Mouse (Mus musculus) neural tube, embryonic 13.5 days (tissue): ENCODE data around the gene Slc25a15. TPM values are rescaled to one million over a fixed set of nuclear protein-coding genes. Genes with fewer than 3 reads are reported as not detected.
A peak's percentile ranks its signal among the peaks of the same experiment; 100 is the strongest.

Source experiments
- ATAC-seq: fragments of 200-750 bp; cut with Nextera tagmentation; 2 replicates; pipeline ENCODE4 v1.8.0; 2017; ENCODE audit warnings: low read depth, mild to moderate bottlenecking, moderate TSS enrichment, moderate library complexity
- H3K27ac ChIP-seq: fragments of 300-500 bp; sonication (generic); replicated peaks from 2 replicates; pipeline ENCODE4 v1.5.1; 2015; ENCODE audit warnings: moderate library complexity, mild to moderate bottlenecking, inconsistent platforms
- H3K27me3 ChIP-seq: fragments of 300-500 bp; sonication (generic); 2 replicates; pipeline ENCODE4 v1.6.1; 2015; ENCODE audit warnings: mild to moderate bottlenecking, inconsistent platforms
- H3K36me3 ChIP-seq: fragments of 300-500 bp; sonication (generic); 2 replicates; pipeline ENCODE4 v1.6.1; 2015; ENCODE audit warnings: mild to moderate bottlenecking, inconsistent platforms
- H3K4me1 ChIP-seq: fragments of 300-500 bp; sonication (generic); replicated peaks from 2 replicates; pipeline ENCODE4 v1.6.1; 2015; ENCODE audit warnings: inconsistent platforms
- H3K4me2 ChIP-seq: fragments of 300-500 bp; sonication (generic); 2 replicates; pipeline ENCODE4 v1.6.1; 2015; ENCODE audit warnings: inconsistent platforms, mild to moderate bottlenecking, moderate library complexity
- H3K4me3 ChIP-seq: fragments of 300-500 bp; sonication (generic); 2 replicates; pipeline ENCODE4 v1.5.1; 2015; ENCODE audit warnings: mild to moderate bottlenecking, inconsistent platforms
- H3K9ac ChIP-seq: fragments of 300-500 bp; sonication (generic); 2 replicates; pipeline ENCODE4 v1.6.1; 2015; ENCODE audit warnings: moderate library complexity, mild to moderate bottlenecking, inconsistent platforms
- H3K9me3 ChIP-seq: fragments of 300-500 bp; sonication (generic); 2 replicates; pipeline ENCODE4 v1.6.1; 2016; ENCODE audit warnings: inconsistent platforms
- WGBS: fragments of 180-500 bp; shearing (Covaris S2); methylation state at CpG from one replicate; pipeline ENCODE4 v1.1.7; 2015; 5-methylcytosine and 5-hydroxymethylcytosine counted together
- polyA plus RNA-seq: library from polyadenylated mRNA; unstranded; fragments of >200 nt; fragmentation: Nextera tagmentation; extraction: Ambion mirVana; gene quantifications from 2 replicates; pipeline ENCODE4 v1.2.1, GENCODE M21; 2015

Slc25a15 gene
- polyA plus RNA-seq, 1 experiment from 2014 or later: 8.3 TPM

DNA sequence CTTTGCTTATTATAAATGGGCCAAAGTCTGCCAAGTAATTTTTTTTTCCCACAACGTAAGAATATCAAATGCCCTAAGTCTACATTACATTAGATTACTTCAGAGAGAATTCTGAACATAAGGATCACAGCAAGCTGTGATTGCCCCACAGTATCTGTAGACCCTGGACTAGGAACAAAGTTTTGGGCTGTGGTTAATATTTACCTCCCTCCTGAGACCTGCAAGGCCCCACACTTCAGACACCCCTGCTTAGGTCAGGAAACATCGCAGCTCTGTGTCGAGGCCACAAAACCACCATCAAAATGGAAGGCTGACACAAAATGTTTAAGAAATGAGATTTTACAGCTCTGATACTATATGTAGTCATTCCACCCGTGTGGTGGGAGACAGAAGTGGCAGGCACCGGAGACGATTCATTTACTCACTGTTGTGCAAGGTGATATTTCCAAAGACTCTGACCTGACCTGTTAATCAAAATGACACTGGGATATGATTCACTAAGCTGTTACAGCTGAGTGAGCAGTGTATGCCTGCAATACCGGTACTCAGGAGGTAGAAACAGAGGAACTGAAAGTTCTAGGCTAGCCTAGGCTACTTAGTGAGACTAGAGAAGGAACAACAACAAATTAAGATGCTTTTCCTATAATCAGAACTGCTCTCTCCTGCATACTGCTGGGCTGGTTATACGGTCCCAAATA lies 7.5 kb downstream of the Slc25a15 start:
- Histone ChIP-seq H3K4me2 (no peak overlapping the region), H3K36me3 (peaks cover 39% of the 10 kb centered on the region), H3K9me3 (no peaks in the 10 kb centered on the region), H3K27ac (no peak overlapping the region), H3K27me3 (no peaks in the 10 kb centered on the region), H3K9ac (no peak overlapping the region), H3K4me3 (no peak overlapping the region), H3K4me1 (no peaks in the 10 kb centered on the region)
- 91% methylated on average over 8 of the region's 8 CpGs for WGBS
- ATAC-seq: no peak

- Histone ChIP-seq H3K9ac (no peak overlapping the region), H3K27ac (no peak overlapping the region), H3K36me3 (peaks cover 39% of the 10 kb centered on the region), H3K4me1 (no peaks in the 10 kb centered on the region), H3K4me3 (no peak overlapping the region), H3K4me2 (no peak overlapping the region), H3K27me3 (no peaks in the 10 kb centered on the region), H3K9me3 (no peaks in the 10 kb centered on the region)
- 82% methylated on average over 10 of the region's 10 CpGs for WGBS
- no peak for ATAC-seq
Measured at GRCm38 (mm10) chr8:22389874-22390273, 8.5 kb downstream of the Slc25a15 start.

GRCm38 (mm10) chr8:22385158-22385557 lies 13.2 kb downstream of the Slc25a15 start:
- Histone ChIP-seq H3K36me3 (peaks cover 54% of the 10 kb centered on the region), H3K9me3 (no peaks in the 10 kb centered on the region), H3K4me2 (no peak overlapping the region), H3K4me3 (no peak overlapping the region), H3K27ac (no peak overlapping the region), H3K27me3 (no peaks in the 10 kb centered on the region), H3K4me1 (no peaks in the 10 kb centered on the region), H3K9ac (no peak overlapping the region)
- WGBS: 90% methylated on average over 6 of the region's 6 CpGs
- no peak for ATAC-seq

- Histone ChIP-seq H3K9me3 (no peaks in the 10 kb centered on the region), H3K4me2 (no peak overlapping the region), H3K27ac (no peak overlapping the region), H3K9ac (no peak overlapping the region), H3K4me3 (no peak overlapping the region), H3K4me1 (no peaks in the 10 kb centered on the region), H3K27me3 (no peaks in the 10 kb centered on the region), H3K36me3 (peaks cover 35% of the 10 kb centered on the region)
- WGBS: 83% methylated on average over 19 of the region's 19 CpGs
- ATAC-seq: no peak
Measured at GRCm38 (mm10) chr8:22382824-22383595, 15.4 kb downstream of the Slc25a15 start.

DNA sequence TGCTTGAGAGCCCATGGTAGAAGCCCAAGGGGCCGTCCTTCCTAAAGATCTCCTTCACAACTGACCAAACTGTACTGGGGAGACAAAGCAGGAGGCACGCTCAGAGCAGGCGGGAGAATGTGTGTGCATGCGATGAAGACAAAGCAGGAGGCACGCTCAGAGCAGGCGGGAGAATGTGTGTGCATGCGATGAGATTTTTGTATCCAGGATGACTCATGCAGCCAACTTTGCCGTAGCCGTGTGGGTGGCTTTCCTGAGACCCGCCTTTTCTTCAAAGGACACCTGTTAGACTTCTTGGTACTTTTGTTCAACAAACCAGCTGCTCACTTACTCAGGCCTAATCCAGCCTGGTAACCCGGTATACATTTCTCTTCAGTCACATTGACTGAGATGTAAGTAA lies 17.5 kb downstream of the Slc25a15 start:
- peaks cover 31% of the 10 kb centered on the region for H3K36me3 ChIP-seq
- H3K9ac ChIP-seq: no peak overlapping the region
- H3K4me3 ChIP-seq: no peak overlapping the region
- ATAC-seq: no peak
- H3K27ac ChIP-seq: no peak overlapping the region
- H3K9me3 ChIP-seq: no peaks in the 10 kb centered on the region
- H3K4me1 ChIP-seq: no peaks in the 10 kb centered on the region
- H3K27me3 ChIP-seq: no peaks in the 10 kb centered on the region
- 96% methylated on average over 11 of the region's 11 CpGs for WGBS
- H3K4me2 ChIP-seq: no peak overlapping the region

DNA sequence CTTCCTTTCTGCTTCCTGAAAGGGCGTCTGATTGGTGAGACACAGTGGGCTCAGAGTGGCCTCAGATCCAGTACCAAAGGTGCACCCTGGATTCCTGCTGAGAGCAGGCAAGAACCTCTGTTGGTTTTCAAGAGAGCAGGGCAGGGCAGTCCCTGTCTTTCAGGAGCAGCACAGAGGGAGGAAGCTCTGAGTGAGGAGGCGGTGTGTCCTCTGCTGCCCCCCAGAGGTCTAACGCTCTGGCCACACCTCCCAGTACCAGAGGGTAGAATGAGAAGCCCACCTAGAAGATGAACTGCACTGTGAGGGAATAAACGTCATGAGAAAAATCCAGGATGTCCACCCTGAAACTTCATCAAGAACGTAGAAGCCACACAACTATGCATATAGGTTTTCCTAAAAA lies 21.5 kb downstream of the Slc25a15 start:
- Histone ChIP-seq H3K4me1 (no peaks in the 10 kb centered on the region), H3K36me3 (peaks cover 22% of the 10 kb centered on the region), H3K27me3 (no peaks in the 10 kb centered on the region), H3K27ac (no peak overlapping the region), H3K9me3 (no peaks in the 10 kb centered on the region), H3K4me3 (no peak overlapping the region), H3K9ac (no peak overlapping the region), H3K4me2 (no peak overlapping the region)
- ATAC-seq: peak; percentile 83
- WGBS: 51% methylated on average over 5 of the region's 5 CpGs

- Histone ChIP-seq H3K9me3 (no peaks in the 10 kb centered on the region), H3K4me2 (no peak overlapping the region), H3K36me3 (peaks cover 16% of the 10 kb centered on the region), H3K9ac (no peak overlapping the region), H3K4me3 (no peak overlapping the region), H3K27ac (no peak overlapping the region), H3K27me3 (no peaks in the 10 kb centered on the region), H3K4me1 (no peaks in the 10 kb centered on the region)
- 90% methylated on average over 5 of the region's 5 CpGs for WGBS
- no peak for ATAC-seq
Measured at GRCm38 (mm10) chr8:22376311-22376710, 22.1 kb downstream of the Slc25a15 start.

DNA sequence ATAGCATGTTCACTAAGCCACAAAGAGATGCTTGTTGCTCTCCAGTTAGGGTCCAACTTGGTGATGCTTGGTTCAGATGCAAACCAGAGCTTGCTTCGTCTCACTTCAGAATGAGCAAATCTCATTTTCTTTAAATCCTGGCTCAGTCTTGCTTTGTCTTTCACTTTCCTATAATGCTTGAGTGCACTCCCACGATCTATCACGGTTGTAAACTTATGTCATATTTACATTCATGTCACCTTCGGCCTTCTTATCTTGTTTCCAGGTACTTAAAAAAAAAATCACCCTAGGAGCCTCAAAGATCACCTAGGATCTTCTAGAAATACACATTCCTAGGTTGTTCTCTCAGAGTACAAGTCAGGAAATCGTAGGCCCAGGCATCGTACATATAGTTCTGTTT lies 38.5 kb downstream of the Slc25a15 start:
- H3K9ac ChIP-seq: no peak overlapping the region
- H3K36me3 ChIP-seq: no peaks in the 10 kb centered on the region
- no peak overlapping the region for H3K27ac ChIP-seq
- H3K4me1 ChIP-seq: no peaks in the 10 kb centered on the region
- no peak overlapping the region for H3K4me2 ChIP-seq
- no peak overlapping the region for H3K4me3 ChIP-seq
- H3K9me3 ChIP-seq: no peaks in the 10 kb centered on the region
- no peaks in the 10 kb centered on the region for H3K27me3 ChIP-seq
- 88% methylated on average over 6 of the region's 6 CpGs for WGBS
- no peak for ATAC-seq

- Histone ChIP-seq H3K4me2 (no peak overlapping the region), H3K4me3 (no peak overlapping the region), H3K4me1 (no peaks in the 10 kb centered on the region), H3K27me3 (no peaks in the 10 kb centered on the region), H3K9me3 (no peaks in the 10 kb centered on the region), H3K27ac (no peak overlapping the region), H3K36me3 (no peaks in the 10 kb centered on the region), H3K9ac (no peak overlapping the region)
- no peak for ATAC-seq
- WGBS: 82% methylated on average over 6 of the region's 6 CpGs
Measured at GRCm38 (mm10) chr8:22359359-22359758, 39.0 kb downstream of the Slc25a15 start.

DNA sequence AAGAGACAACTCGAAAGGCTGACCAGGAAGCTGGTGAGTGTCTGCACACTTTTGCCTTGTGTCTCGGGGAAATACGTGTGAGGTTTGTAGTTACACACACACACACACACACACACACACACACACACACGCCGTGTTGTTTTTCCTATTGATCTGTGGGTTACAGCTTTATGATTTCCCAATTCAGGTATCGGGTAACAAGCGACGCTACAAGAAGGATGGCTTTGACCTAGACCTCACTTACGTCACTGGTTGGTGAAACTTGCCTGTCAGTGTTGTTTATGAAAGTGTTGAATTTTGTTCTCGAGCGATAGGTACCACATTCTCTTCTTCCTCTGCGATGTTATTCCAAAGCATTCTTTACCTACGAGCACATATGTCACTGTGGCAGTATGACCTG lies 63.0 kb downstream of the Slc25a15 start:
- Histone ChIP-seq H3K36me3 (no peaks in the 10 kb centered on the region), H3K4me1 (no peaks in the 10 kb centered on the region), H3K4me2 (no peak overlapping the region), H3K9ac (no peak overlapping the region), H3K4me3 (no peak overlapping the region), H3K9me3 (no peaks in the 10 kb centered on the region), H3K27ac (no peak overlapping the region), H3K27me3 (no peaks in the 10 kb centered on the region)
- WGBS: 89% methylated on average over 13 of the region's 13 CpGs
- no peak for ATAC-seq
